Mouse (Mus musculus) hindbrain, embryonic 10.5 days (tissue): Measurements from ENCODE around the gene Map7. TPM values are rescaled to one million over a fixed set of nuclear protein-coding genes. Genes with fewer than 3 reads are reported as not detected.

Experiments
- DNase-seq: peaks from one replicate; pipeline ENCODE4 v3.0.0-alpha.2; 2017; ENCODE audit warnings: low spot score
- H3K27ac ChIP-seq: fragments of 300-500 bp; sonication (generic); 2 replicates; pipeline ENCODE4 v1.5.1; 2016; ENCODE audit warnings: mild to moderate bottlenecking, moderate library complexity
- H3K27me3 ChIP-seq: fragments of 300-500 bp; sonication (generic); 2 replicates; pipeline ENCODE4 v1.6.1; 2016; ENCODE audit warnings: mild to moderate bottlenecking; ENCODE audit not compliant: poor library complexity, insufficient read depth, severe bottlenecking
- H3K36me3 ChIP-seq: fragments of 300-500 bp; sonication (generic); 2 replicates; pipeline ENCODE4 v1.6.1; 2016; ENCODE audit warnings: mild to moderate bottlenecking, moderate library complexity
- H3K4me1 ChIP-seq: fragments of 300-500 bp; sonication (generic); replicated peaks from 2 replicates; pipeline ENCODE4 v1.6.1; 2016; ENCODE audit warnings: mild to moderate bottlenecking
- H3K4me3 ChIP-seq: fragments of 300-500 bp; sonication (generic); 2 replicates; pipeline ENCODE4 v1.5.1; 2016; ENCODE audit warnings: mild to moderate bottlenecking, moderate library complexity
- H3K9me3 ChIP-seq: fragments of 300-500 bp; sonication (generic); 2 replicates; pipeline ENCODE4 v1.6.1; 2016; ENCODE audit warnings: mild to moderate bottlenecking, moderate library complexity
- WGBS: fragments of 180-500 bp; shearing (Covaris S2); methylation state at CpG from one replicate; pipeline ENCODE4 v1.1.7; 2016; 5-methylcytosine and 5-hydroxymethylcytosine counted together
- polyA plus RNA-seq: library from polyadenylated mRNA; unstranded; fragments of >200 nt; fragmentation: Nextera tagmentation; extraction: Ambion mirVana; gene quantifications from 2 replicates; pipeline ENCODE4 v1.2.1, GENCODE M21; 2016

The Map7 gene
- polyA plus RNA-seq, 1 experiment from 2014 or later: 8.9 TPM

DNA sequence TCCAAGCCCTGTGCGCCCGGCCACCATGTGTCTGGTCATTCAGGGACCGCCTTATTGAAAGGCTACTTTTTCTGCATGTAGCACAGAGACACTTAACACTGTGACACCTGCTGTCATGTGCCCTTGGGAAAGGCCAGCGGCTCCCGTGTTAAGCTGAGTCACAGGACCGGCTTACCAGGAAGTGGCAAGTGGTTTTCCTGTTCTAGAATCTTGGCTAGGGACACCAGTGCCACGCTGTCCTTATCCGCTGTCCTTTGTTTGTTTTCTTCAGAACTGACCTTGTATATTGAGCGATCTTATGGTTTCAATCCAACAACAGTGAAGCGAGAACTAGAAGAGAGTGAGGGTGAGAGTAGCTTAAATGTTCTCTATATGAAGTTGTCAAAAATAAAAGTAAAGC lies 85.2 kb downstream of the Map7 start:
- H3K4me3 ChIP-seq: no peak overlapping the region
- H3K9me3 ChIP-seq: no peaks in the 10 kb centered on the region
- H3K27me3 ChIP-seq: no peaks in the 10 kb centered on the region
- no peak for DNase-seq
- 93% methylated on average over 10 of the region's 10 CpGs for WGBS
- H3K4me1 ChIP-seq: no peaks in the 10 kb centered on the region
- peaks cover 10% of the 10 kb centered on the region; the same call in 1 of the 2 replicates for H3K36me3 ChIP-seq
- no peak overlapping the region for H3K27ac ChIP-seq

DNA sequence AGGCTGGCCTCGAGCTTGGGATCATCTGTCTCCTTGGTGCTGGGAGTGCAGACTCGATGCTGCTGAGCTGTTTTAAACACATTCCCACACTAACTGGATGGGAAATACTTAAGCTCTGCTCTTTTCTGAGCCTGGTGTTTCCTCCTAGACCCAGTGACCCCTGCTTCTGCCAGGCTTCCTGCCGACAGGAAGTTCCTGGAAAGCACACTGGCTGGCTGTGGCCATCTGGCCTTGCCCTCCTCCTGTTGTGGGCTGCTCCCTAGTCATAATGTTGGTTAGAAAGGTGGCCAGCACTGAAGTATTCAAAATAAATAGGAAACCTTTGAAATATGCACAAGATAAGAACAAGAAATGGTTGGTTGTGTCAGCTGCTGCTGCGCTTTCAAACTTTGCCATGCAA lies 86.2 kb downstream of the Map7 start:
- Histone ChIP-seq H3K36me3 (peaks cover 10% of the 10 kb centered on the region; the same call in 1 of the 2 replicates), H3K9me3 (no peaks in the 10 kb centered on the region), H3K4me1 (no peaks in the 10 kb centered on the region), H3K27ac (no peak overlapping the region), H3K4me3 (no peak overlapping the region), H3K27me3 (no peaks in the 10 kb centered on the region)
- peak; percentile 17 for DNase-seq
- 72% methylated on average over 4 of the region's 4 CpGs for WGBS

- H3K27me3 ChIP-seq: no peaks in the 10 kb centered on the region
- H3K4me1 ChIP-seq: no peaks in the 10 kb centered on the region
- peaks cover 10% of the 10 kb centered on the region; the same call in 1 of the 2 replicates for H3K36me3 ChIP-seq
- no peak for DNase-seq
- WGBS: 94% methylated on average over 3 of the region's 3 CpGs
- H3K27ac ChIP-seq: no peak overlapping the region
- no peak overlapping the region for H3K4me3 ChIP-seq
- H3K9me3 ChIP-seq: no peaks in the 10 kb centered on the region
Observed at GRCm38 (mm10) chr10:20235656-20236055, 87.4 kb downstream of the Map7 start.

DNA sequence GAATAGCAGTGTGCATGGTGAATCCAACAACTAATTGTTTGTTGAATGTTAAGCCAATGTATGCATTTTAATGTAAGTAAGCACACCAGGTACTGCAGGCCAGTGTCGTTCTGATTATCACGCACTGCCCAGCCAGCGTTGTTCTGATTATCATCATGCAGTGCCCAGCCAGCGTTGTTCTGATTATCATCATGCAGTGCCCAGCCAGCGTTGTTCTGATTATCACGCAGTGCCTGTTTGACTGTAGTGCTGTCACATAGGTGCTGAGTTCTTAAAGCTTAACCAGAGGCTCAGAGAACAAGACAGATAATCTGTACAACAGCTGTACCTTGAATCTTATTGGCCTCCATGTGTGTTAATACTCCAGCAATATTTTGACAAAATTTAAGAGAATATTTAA lies 88.0 kb downstream of the Map7 start:
- Histone ChIP-seq H3K27me3 (no peaks in the 10 kb centered on the region), H3K4me1 (no peaks in the 10 kb centered on the region), H3K9me3 (no peaks in the 10 kb centered on the region), H3K4me3 (no peak overlapping the region), H3K36me3 (peaks cover 10% of the 10 kb centered on the region; the same call in 1 of the 2 replicates), H3K27ac (no peak overlapping the region)
- WGBS: 92% methylated on average over 6 of the region's 6 CpGs
- no peak for DNase-seq

DNA sequence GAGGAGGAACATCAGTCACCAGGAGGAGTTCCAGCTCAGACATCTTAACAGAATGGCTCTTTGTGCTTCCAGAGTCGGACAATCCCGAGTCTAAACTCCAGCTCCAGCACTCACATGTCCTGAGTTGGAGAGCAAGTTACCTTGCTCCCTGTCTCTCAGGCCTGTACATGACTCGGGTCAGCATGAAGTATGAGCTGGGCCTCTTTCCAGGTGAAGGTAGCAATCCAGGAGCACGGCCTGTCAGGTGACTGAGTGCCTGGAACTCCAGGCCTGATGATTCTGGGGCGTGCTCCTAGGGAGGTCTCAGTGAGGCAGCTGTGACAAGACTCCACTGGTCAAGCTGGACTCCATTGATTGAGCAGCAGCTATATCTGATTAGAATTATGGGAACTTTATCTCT lies 90.0 kb downstream of the Map7 start:
- no peaks in the 10 kb centered on the region for H3K9me3 ChIP-seq
- H3K36me3 ChIP-seq: 0 out of 2 replicates have a peak, but pooled peaks cover 2% of the 10 kb centered on the region
- no peaks in the 10 kb centered on the region for H3K27me3 ChIP-seq
- H3K4me3 ChIP-seq: no peak overlapping the region
- WGBS: 83% methylated on average over 5 of the region's 5 CpGs
- no peaks in the 10 kb centered on the region for H3K4me1 ChIP-seq
- no peak for DNase-seq
- no peak overlapping the region for H3K27ac ChIP-seq

DNA sequence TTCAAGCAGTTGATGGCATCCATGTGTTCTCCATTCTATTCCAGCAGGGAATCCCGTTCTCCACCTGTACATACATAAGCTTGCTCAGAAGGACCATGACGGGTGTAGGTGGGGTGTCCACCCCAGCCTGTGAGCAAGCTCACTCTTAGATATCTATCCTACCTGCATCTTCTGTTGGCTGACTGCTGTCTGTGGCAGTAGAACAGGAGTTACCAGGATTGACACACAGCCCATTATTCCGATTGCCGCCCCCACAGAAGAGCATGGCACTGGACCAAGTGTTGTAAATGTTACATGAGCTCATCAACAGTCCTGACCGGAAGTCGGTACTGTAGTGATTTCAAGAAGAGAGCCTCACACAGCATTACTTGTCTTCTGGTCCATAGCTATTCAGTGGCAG lies 92.6 kb downstream of the Map7 start:
- DNase-seq: no peak
- no peaks in the 10 kb centered on the region for H3K36me3 ChIP-seq
- 95% methylated on average over 6 of the region's 6 CpGs for WGBS
- H3K27ac ChIP-seq: no peak overlapping the region
- no peaks in the 10 kb centered on the region for H3K9me3 ChIP-seq
- no peaks in the 10 kb centered on the region for H3K4me1 ChIP-seq
- no peaks in the 10 kb centered on the region for H3K27me3 ChIP-seq
- H3K4me3 ChIP-seq: no peak overlapping the region

DNA sequence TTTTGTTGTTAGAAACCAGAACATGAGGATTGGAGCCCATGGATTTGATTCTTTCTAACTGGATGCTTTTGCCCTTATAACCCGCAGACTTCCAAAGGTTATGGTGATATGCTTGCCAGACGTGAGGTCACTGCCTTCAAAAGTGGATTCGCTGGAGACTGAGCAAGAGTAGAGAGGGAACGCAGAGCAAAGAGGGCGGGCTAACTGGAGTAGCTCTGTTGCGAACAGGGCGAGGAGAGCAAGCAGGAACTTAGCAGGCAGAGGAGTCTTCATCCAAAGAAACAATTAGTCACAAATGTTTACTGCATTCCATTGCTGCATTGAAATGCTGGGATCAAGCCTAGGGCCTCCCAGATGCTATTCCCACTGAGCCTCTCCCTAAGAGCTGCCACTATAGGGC lies 95.0 kb downstream of the Map7 start:
- DNase-seq: no peak
- WGBS: 74% methylated on average over 7 of the region's 7 CpGs
- H3K4me1 ChIP-seq: no peaks in the 10 kb centered on the region
- no peaks in the 10 kb centered on the region for H3K9me3 ChIP-seq
- no peak overlapping the region for H3K27ac ChIP-seq
- no peaks in the 10 kb centered on the region for H3K36me3 ChIP-seq
- H3K4me3 ChIP-seq: no peak overlapping the region
- no peaks in the 10 kb centered on the region for H3K27me3 ChIP-seq

- WGBS: 91% methylated on average over 11 of the region's 11 CpGs
- DNase-seq: no peak
Observed at GRCm38 (mm10) chr10:20245082-20245481, 96.8 kb downstream of the Map7 start.

GRCm38 (mm10) chr10:20249091-20249490 lies 100.8 kb downstream of the Map7 start:
- Histone ChIP-seq H3K9me3 (no peaks in the 10 kb centered on the region), H3K27me3 (no peaks in the 10 kb centered on the region), H3K27ac (no peak overlapping the region), H3K36me3 (no peaks in the 10 kb centered on the region), H3K4me1 (no peaks in the 10 kb centered on the region), H3K4me3 (no peak overlapping the region)
- DNase-seq: no peak
- WGBS: 96% methylated on average over 10 of the region's 10 CpGs

More at GRCm38 (mm10) chr10:20245082-20245481, 96.8 kb downstream of the Map7 start:
- Histone ChIP-seq H3K27ac (no peak overlapping the region), H3K4me1 (no peaks in the 10 kb centered on the region), H3K9me3 (no peaks in the 10 kb centered on the region), H3K4me3 (no peak overlapping the region), H3K27me3 (no peaks in the 10 kb centered on the region), H3K36me3 (no peaks in the 10 kb centered on the region)

DNA sequence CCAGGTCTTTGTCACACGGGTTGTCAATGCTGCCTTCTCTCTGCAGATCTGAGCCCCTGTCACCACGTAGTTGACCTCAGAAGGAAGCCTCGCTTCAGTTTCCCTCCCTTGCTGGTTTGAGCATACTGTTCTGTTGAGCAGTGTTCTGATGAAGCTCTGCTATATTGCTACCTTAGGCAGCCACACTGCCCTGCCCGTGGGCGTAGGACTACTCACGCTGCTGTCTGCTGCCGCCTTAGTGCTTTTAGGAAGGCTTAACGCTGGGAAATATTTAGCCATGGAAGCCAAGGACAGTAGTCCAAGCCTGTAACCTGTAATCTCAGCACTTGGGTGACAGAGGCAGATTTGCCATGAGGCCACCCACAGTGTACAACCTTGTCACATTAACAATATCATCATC lies 107.3 kb downstream of the Map7 start:
- 0 out of 2 replicates have a peak, but pooled peaks cover 2% of the 10 kb centered on the region for H3K36me3 ChIP-seq
- no peaks in the 10 kb centered on the region for H3K4me1 ChIP-seq
- H3K4me3 ChIP-seq: no peak overlapping the region
- H3K27me3 ChIP-seq: no peaks in the 10 kb centered on the region
- WGBS: 95% methylated on average over 8 of the region's 8 CpGs
- no peak for DNase-seq
- no peaks in the 10 kb centered on the region for H3K9me3 ChIP-seq
- no peak overlapping the region for H3K27ac ChIP-seq

GRCm38 (mm10) chr10:20257054-20257643 lies 108.9 kb downstream of the Map7 start:
- no peak for DNase-seq
- H3K9me3 ChIP-seq: no peaks in the 10 kb centered on the region
- 0 out of 2 replicates have a peak, but pooled peaks cover 2% of the 10 kb centered on the region for H3K36me3 ChIP-seq
- H3K4me3 ChIP-seq: no peak overlapping the region
- H3K27ac ChIP-seq: no peak overlapping the region
- WGBS: 90% methylated on average over 14 of the region's 14 CpGs
- H3K4me1 ChIP-seq: no peaks in the 10 kb centered on the region
- H3K27me3 ChIP-seq: no peaks in the 10 kb centered on the region

DNA sequence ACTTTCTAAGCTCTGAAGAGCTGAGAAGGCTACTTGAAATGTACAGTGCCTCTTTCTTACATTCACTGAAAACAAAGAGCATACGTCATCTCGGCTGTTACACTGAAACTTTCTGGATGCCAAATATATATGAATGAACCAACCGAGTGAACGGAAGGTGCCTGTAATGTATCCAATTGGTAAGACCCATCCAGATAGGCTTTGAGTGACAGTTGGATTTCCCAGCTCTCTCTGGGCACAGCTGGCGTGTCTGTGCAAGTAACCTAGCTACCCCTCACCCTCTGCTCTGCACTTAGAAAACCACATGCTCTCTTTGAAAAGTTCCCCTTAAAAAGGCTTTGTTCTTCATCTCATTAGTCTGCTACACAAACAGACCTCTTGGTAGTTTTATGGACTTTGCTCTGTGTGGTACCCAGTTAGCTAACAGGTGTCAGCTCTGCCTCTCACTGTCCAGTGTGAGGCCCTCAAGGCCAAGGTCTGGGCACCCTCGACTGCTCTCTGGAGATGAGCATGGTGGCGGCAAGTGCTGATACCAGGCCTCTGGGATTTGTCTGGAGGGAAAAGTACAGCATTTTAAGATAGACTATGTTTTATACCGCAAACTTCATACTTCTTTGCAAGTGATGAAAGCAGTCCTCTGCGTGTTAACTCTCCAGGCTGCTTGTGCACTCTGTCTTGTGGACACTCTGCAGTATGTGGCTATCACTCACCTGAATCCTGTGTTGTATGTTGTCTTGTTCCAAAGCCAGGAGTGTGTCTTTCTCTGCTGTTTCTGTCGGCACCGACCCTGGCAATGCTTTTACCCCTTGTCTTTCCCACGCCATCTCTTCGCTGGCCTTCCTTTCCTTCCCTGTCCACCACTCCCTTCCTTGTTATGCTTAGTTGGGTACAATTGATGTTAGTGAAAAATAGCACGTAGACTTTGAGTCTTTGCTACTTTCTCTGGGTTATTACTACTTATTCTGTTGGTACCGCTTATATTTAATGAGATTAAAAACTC lies 109.8 kb downstream of the Map7 start:
- no peak for DNase-seq
- WGBS: 91% methylated on average over 15 of the region's 15 CpGs
- H3K4me1 ChIP-seq: no peaks in the 10 kb centered on the region

GRCm38 (mm10) chr10:20259476-20259875 lies 111.2 kb downstream of the Map7 start:
- DNase-seq: no peak
- Histone ChIP-seq H3K4me1 (no peaks in the 10 kb centered on the region), H3K9me3 (no peaks in the 10 kb centered on the region), H3K36me3 (0 out of 2 replicates have a peak, but pooled peaks cover under 1% of the 10 kb centered on the region), H3K4me3 (no peak overlapping the region), H3K27me3 (no peaks in the 10 kb centered on the region), H3K27ac (no peak overlapping the region)
- WGBS: 85% methylated on average over 2 of the region's 2 CpGs

More for the DNA sequence above, 109.8 kb downstream of the Map7 start:
- Histone ChIP-seq H3K9me3 (no peaks in the 10 kb centered on the region), H3K4me3 (no peak overlapping the region), H3K27me3 (no peaks in the 10 kb centered on the region), H3K27ac (no peak overlapping the region), H3K36me3 (0 out of 2 replicates have a peak, but pooled peaks cover 2% of the 10 kb centered on the region)
